Mouse (Mus musculus): ENCODE data around the gene Trub1.

Gene Trub1

DNA sequence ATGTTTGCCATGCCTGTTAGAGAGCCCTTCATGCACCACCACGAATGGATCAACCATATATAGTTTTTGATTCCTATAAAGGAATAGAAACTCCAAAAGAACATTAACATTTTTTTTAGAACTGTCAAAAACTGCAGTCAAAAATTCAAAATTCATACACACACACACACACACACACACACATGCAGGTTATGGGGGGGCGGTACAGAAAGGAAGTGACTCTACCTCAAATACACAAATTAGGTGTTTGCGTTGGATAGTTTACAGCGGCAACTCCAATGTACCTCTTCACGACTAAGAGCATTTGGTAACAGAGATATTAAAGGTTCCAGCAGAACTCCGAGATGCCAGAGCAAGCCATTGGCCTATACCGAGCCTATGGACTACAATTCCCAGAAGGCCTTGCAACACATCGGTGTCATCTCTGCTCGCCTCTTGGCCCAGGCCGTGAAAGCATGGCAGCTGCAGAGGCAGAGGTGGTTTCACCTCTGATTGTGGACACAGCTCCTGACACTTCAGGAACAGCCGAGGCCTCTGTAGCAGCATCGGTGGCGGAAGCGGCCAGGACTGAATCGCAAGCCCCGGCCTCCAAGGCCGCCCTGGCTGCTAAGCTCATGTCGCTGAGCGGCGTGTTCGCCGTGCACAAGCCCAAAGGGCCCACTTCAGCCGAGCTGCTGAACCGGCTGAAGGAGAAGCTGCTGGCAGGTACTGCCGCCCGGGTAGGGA lies at the start of gene Trub1:
Gene Trub1, plus strand, starts transcription at position 421 of the 726 bp plus-strand sequence.
- peak; percentile 93 for DNase-seq

GRCm38 (mm10) chr19:57403700-57404501 lies 48.8 kb upstream of the Trub1 start:
- DNase-seq = peak; percentile 89

- DNase-seq = no peak
Observed at GRCm38 (mm10) chr19:57404502-57404848, 48.2 kb upstream of the Trub1 start.

GRCm38 (mm10) chr19:57407947-57408346 lies 44.8 kb upstream of the Trub1 start:
- DNase-seq = peak; percentile 30

DNA sequence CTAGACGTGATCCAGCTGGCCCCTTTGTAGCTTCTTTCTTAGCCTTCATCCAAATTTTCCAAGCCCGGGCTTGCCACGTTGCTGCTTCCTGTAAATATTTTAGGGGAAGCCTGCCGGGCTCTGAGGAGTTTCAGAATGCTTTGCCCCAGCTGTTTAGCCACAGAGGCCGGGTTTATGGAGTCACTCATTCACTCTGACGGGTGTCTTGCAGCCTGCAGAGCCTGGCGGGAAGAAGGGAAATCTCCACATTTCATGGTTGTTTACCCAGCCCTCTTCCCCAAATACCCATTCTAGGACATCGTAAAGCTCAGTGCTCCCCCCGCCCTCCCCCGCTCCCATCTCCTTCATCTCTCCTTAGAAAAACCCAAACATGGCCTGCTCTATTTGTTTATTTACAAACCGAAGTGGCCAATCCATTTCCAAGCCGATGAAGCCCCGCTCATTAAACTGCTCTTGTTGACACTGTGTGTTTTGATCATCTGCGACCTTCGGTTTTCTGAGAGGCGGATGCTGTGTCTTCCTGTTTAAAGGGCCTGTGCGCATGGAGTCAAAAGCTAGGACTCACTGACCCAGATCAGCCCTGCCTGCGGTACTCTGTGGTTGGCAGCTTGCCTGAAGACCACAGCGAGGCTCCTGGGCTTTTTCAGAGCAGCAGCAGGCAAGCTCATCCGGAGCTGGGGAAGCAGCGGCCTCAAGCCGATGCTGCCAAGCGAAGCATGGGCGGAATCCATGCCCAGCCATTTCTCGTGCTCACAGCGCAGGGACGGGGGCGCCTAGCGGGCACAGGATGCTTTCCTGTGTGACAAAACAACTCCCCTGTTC lies 41.1 kb upstream of the Trub1 start:
- peak; percentile 80 for DNase-seq

DNA sequence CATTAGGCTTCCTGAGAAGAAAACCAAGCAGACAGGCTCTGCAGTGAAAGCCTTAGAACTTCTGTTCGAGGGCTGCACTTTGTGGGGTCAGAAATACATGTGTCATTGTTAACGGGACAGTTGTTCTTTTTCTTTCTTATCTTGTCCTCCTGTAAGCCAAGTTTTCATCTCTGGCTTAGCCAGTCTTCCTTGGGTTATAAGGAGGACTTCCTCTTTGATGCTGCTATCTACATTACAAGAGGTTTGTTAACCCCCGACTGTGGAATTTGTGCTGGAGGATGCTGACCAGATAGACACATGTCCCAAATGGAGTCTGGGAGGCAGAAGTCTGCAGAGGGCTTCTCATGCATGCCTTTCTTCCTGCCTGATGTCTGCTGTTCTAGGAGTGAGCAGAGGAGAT lies 39.5 kb upstream of the Trub1 start:
- DNase-seq = no peak

DNA sequence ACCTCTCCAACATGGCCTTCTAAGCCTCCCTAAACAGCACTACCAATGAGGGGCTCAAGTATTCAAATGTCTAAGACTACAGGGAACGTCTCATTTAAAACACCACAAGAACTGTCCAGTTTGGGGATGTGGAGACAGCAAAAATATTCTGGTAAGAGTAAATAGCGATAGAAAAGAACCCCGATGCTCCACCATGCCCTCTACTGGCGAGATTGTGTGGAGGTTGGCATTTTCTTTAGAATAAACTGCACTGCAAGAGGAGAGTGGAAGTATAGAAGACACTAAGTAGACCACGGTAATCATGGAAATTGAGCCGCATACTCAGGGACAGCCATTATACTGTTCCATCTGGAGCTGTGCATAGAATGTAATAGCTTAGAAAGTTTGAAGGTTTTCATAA lies 38.8 kb upstream of the Trub1 start:
- peak; percentile 9 for DNase-seq

DNA sequence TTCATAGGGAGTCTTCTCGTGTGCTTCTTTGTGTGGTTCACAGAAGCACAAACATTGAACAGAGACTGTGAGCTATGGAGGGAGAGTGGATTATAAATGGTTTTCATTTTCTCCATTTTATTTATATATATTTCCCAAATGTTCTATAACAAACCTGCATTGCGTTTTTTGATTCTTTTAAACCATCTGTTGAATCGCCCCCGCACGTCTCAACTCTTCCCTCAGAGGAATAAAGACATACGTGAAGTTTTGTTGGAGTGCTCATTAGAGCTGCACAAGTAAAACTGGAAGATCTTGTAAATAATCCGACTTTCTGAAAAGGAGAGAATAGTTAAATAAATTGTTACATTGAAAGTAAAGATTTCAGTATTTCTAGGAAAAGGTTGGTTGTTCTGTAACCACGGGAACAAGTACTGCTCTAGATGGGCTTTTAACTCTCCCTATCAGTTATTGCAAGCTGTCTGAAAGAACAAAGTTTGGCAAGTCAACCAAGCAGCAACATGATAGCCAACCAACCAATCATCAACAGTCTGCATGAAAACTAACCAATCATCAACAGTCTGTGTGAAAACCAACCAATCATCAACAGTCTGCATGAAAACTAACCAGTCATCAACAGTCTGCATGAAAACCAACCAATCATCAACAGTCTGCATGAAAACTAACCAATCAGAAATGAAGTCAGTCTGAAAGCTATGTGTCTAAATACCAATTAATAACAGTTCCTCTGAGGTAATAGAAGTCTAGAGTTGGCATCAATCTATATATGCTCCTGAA lies 37.5 kb upstream of the Trub1 start:
- DNase-seq = no peak

- DNase-seq = no peak
Observed at GRCm38 (mm10) chr19:57417800-57418580, 34.7 kb upstream of the Trub1 start.

GRCm38 (mm10) chr19:57423402-57423801 lies 29.3 kb upstream of the Trub1 start:
- peak; percentile 46 for DNase-seq

DNA sequence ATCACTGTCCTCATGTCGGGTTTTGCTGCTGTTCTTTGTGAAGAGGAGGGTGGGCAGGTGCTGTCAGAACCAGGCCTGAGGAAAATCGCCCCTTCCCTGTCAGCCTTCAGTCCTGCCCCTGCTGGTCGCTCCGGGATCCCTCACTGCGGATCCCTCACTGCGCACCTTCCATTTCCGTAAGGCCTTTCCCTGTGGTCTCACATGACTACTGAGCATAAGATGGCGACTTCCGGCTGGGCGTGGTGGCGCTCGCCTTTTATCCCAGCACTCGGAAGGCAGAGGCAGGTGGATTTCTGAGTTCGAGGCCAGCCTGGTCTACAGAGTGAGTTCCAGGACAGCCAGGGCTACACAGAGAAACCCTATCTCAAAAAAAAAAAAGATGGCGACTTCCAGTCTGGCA lies 27.4 kb upstream of the Trub1 start:
- no peak for DNase-seq

GRCm38 (mm10) chr19:57426841-57427240 lies 25.9 kb upstream of the Trub1 start:
- DNase-seq = no peak

DNA sequence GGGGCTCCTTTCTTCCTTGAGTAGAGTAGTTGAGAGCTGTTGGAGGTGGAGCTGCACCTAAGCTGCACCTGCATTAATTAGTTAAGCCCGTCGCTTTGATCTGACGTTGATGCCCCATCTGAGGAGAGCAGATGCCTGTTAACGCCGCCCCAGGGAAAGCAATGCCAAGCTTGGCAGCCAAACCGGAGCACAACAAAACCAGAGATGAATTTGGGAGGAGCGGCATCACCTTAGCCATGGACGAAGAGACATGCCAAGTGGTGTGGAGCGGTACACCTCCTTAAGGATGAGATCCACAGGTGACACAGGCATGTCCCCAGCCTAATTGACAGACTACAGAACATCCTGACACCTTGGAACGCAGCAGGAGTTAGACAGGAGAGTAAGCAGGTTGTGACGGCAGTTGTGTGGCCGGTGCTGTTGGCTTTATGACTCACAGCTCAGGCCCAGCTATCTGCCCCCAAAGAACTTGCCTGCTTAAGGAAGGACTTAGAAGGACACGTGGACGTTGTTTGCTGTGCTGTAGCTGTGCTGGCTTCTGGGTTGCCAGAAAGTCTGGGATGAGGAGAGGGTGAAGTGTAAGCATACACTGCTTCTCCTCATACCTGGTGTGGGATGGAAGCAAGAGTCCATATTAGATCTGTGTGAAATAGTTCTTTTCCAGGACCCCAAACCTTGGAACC lies 24.8 kb upstream of the Trub1 start:
- no peak for DNase-seq

DNA sequence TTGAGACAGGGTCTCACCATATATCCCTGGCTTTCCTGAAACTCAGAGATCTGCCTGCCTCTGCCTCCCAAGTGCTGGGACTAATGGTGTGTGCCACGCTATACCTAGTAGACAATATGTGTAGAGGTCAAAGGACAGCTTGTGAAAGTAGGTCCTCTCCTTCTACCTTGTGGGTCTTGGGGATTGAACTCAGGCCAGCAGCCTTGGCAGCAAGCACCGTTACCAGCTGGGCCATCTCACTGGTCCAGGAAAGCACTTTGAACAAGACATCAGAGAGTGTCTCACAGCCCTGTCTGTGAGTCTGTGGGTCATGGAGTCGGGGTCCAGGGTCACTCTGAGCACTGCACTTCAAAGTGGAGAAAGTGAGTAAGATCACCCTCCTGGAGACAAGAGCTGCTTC lies 24.1 kb upstream of the Trub1 start:
- DNase-seq = no peak

DNA sequence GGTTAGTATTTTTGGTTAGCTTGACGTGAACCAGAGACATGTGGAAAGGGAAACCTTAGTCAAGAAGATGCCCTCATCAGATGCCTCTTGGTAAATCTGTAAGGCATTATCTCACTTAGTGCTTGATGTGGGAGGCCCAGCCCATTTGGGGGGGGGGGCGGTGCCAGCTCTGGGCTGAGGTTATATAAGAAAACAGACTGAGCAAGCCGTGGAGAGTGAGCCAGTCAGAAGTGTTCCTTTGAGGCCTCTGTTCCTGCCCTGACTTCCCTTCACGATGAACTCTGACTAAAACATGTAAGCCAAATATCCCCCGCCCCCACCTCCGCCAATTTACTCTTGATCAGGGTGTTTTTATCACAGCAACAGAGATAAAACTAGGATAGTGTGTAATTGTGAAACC lies 22.8 kb upstream of the Trub1 start:
- peak; percentile 17 for DNase-seq

- no peak for DNase-seq
Observed at GRCm38 (mm10) chr19:57431476-57431875, 21.2 kb upstream of the Trub1 start.

DNA sequence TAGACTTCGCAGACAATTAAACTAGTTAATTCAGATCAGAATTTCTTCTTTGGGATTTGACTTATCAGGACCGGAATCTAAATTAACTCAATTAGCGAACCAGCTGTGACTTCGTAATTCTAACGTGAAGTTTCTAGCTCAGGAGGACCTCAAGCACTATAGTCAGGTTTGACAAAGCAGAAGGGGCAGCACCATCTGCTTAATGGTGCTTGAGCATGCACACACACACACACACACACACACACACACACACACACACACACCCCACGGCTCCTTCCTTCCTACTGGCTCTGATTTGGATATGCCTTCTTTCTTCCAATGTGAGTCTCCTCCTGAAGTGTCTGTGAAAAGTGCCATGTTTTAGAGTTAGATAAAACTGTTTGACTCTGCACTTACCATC lies 18.7 kb upstream of the Trub1 start:
- DNase-seq = no peak

GRCm38 (mm10) chr19:57436586-57437021 lies 16.1 kb upstream of the Trub1 start:
- DNase-seq = peak; percentile 41

GRCm38 (mm10) chr19:57437042-57437441 lies 15.7 kb upstream of the Trub1 start:
- no peak for DNase-seq

DNA sequence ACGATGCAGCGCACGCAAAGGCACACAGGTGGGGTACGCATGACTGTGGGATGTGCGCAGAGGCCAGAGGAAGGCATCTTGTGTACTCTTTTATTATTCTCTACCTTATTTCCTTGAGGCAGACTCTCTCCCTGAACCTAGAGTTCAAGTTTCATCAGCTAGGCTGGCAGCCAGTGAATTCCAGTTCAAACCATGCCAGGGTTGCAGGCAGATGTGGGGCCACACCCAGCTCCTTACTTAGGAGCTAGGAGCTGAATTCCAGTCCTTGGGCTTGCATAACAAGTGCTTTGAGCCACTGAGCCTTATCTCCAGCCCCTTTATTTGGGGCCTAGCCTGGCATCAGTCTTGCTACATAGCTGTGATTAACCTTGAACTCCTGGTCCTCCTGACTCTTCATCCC lies 13.4 kb upstream of the Trub1 start:
- no peak for DNase-seq

DNA sequence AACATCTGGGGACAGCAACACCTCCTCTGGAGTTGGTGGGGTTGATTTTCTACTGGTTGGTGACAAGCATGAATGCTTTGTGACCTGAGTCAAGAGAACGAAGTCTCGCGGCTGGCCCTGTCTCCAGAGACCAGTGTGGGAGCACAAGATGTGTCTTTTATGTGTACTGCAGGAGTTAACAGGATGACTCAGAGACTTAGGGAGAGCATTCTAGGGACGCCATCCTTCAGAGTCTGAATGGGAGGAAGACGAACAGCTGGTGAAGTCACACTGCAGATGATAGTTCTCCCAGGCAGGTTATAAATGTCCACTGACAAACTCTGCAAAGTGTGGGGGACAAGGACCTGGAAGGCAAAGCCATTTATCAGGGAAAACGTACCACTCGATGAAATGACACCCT lies 11.2 kb upstream of the Trub1 start:
- DNase-seq = no peak

All from lung, postnatal 36 days (tissue).